Mouse (Mus musculus) kidney, embryonic 14.5 days (tissue): ENCODE measurements around the gene Fbn1. TPM values are rescaled to one million over a fixed set of nuclear protein-coding genes. Genes with fewer than 3 reads are reported as not detected.

Experiments used
- ATAC-seq: fragments of 200-750 bp; cut with Nextera tagmentation; 2 replicates; pipeline ENCODE4 v1.8.0; 2017; ENCODE audit warnings: moderate number of reproducible peaks, mild to moderate bottlenecking, moderate TSS enrichment, moderate library complexity; ENCODE audit not compliant: low FRiP score, low TSS enrichment
- H3K27ac ChIP-seq: fragments of 300-500 bp; sonication (generic); 2 replicates; pipeline ENCODE4 v1.5.1; 2014; ENCODE audit warnings: low read depth, mild to moderate bottlenecking, low read length, moderate library complexity, mixed read lengths
- H3K27me3 ChIP-seq: fragments of 300-500 bp; sonication (generic); 2 replicates; pipeline ENCODE4 v1.6.1; 2014; ENCODE audit warnings: mild to moderate bottlenecking, low read length; ENCODE audit not compliant: control insufficient read depth, insufficient read depth
- H3K36me3 ChIP-seq: fragments of 300-500 bp; sonication (generic); 2 replicates; pipeline ENCODE4 v1.6.1; 2014; ENCODE audit warnings: low read length, mixed read lengths; ENCODE audit not compliant: control insufficient read depth, insufficient read depth
- H3K4me1 ChIP-seq: fragments of 300-500 bp; sonication (generic); 2 replicates; pipeline ENCODE4 v1.6.1; 2014; ENCODE audit warnings: low read length, mixed read lengths; ENCODE audit not compliant: control insufficient read depth, insufficient read depth
- H3K4me2 ChIP-seq: fragments of 300-500 bp; sonication (generic); replicated peaks from 2 replicates; pipeline ENCODE4 v1.6.1; 2014; ENCODE audit warnings: low read depth, mild to moderate bottlenecking, low read length
- H3K4me3 ChIP-seq: fragments of 300-500 bp; sonication (generic); 2 replicates; pipeline ENCODE4 v1.5.1; 2014; ENCODE audit warnings: mild to moderate bottlenecking, low read length
- H3K9ac ChIP-seq: fragments of 300-500 bp; sonication (generic); 2 replicates; pipeline ENCODE4 v1.6.1; 2014; ENCODE audit warnings: low read depth, mild to moderate bottlenecking, low read length, moderate library complexity
- H3K9me3 ChIP-seq: fragments of 300-500 bp; sonication (generic); 2 replicates; pipeline ENCODE4 v1.6.1; 2016; ENCODE audit warnings: low read length; ENCODE audit not compliant: control insufficient read depth
- WGBS: fragments of 180-500 bp; shearing (Covaris S2); extraction: QIAGEN DNeasy Blood & Tissue Kit; methylation state at CpG from one replicate; pipeline ENCODE4 v1.1.7; 2014; 5-methylcytosine and 5-hydroxymethylcytosine counted together
- polyA plus RNA-seq: library from polyadenylated mRNA; unstranded; fragments of >200 nt; fragmentation: Nextera tagmentation; extraction: Ambion mirVana; gene quantifications from 2 replicates; pipeline ENCODE4 v1.2.1, GENCODE M21; 2014

The Fbn1 gene
- polyA plus RNA-seq, 1 experiment from 2014 or later = 19.8 TPM

GRCm38 (mm10) chr2:125506316-125507054 lies 1.3 kb downstream of the Fbn1 start:
- WGBS = under 1% methylated on average over 37 of the region's 37 CpGs
- H3K9me3 ChIP-seq = no peaks in the 10 kb centered on the region
- H3K4me1 ChIP-seq = no peaks in the 10 kb centered on the region
- peak; percentile 92 for ATAC-seq
- peak overlapping the region; percentile 77 for H3K9ac ChIP-seq
- H3K27me3 ChIP-seq = peaks cover 4% of the 10 kb centered on the region; the same call in 1 of the 2 replicates
- H3K4me3 ChIP-seq = peak overlapping the region; percentile 70
- H3K27ac ChIP-seq = peak overlapping the region; percentile 73; the same call in 1 of the 2 replicates
- H3K4me2 ChIP-seq = peak overlapping the region; percentile 94
- no peaks in the 10 kb centered on the region for H3K36me3 ChIP-seq

GRCm38 (mm10) chr2:125505746-125506315 lies 2.0 kb downstream of the Fbn1 start:
- Histone ChIP-seq H3K27ac (peak overlapping the region; percentile 73; the same call in 1 of the 2 replicates), H3K9me3 (no peaks in the 10 kb centered on the region), H3K27me3 (peaks cover 4% of the 10 kb centered on the region; the same call in 1 of the 2 replicates), H3K4me2 (peak overlapping the region; percentile 94), H3K9ac (peak overlapping the region; percentile 77), H3K4me1 (no peaks in the 10 kb centered on the region), H3K4me3 (peak overlapping the region; percentile 70), H3K36me3 (no peaks in the 10 kb centered on the region)
- peak; percentile 77 for ATAC-seq
- 0% methylated on average over 48 of the region's 48 CpGs for WGBS

GRCm38 (mm10) chr2:125505006-125505745 lies 2.6 kb downstream of the Fbn1 start, which contains the start of gene Gm9913:
Gene Gm9913, plus strand, starts transcription at chr2:125505089.
- peak; percentile 44 for ATAC-seq
- Histone ChIP-seq H3K9ac (peak within 1 kb of the TSS; percentile 77), H3K4me2 (peak within 1 kb of the TSS; percentile 94), H3K27ac (peak within 1 kb of the TSS; percentile 73; the same call in 1 of the 2 replicates), H3K9me3 (no peaks in the 10 kb centered on the region), H3K27me3 (peaks cover 4% of the 10 kb centered on the region; the same call in 1 of the 2 replicates), H3K4me3 (peak within 1 kb of the TSS; percentile 70), H3K36me3 (no peaks in the 10 kb centered on the region), H3K4me1 (no peaks in the 10 kb centered on the region)
- WGBS = under 1% methylated on average over 40 of the region's 45 CpGs

GRCm38 (mm10) chr2:125501526-125501925 lies 6.3 kb downstream of the Fbn1 start:
- H3K36me3 ChIP-seq = no peaks in the 10 kb centered on the region

GRCm38 (mm10) chr2:125498216-125498615 lies 9.6 kb downstream of the Fbn1 start:
- no peaks in the 10 kb centered on the region for H3K4me1 ChIP-seq
- H3K4me2 ChIP-seq = no peak overlapping the region
- no peaks in the 10 kb centered on the region for H3K27me3 ChIP-seq
- no peak overlapping the region for H3K4me3 ChIP-seq
- WGBS = 93% methylated on average over 7 of the region's 7 CpGs
- no peaks in the 10 kb centered on the region for H3K36me3 ChIP-seq
- H3K9me3 ChIP-seq = no peaks in the 10 kb centered on the region
- H3K9ac ChIP-seq = no peak overlapping the region
- no peak for ATAC-seq
- no peak overlapping the region for H3K27ac ChIP-seq

More at GRCm38 (mm10) chr2:125501526-125501925, 6.3 kb downstream of the Fbn1 start:
- 0 out of 2 replicates have a peak, but pooled peaks cover 4% of the 10 kb centered on the region for H3K27me3 ChIP-seq
- no peak for ATAC-seq
- no peak overlapping the region for H3K4me3 ChIP-seq
- no peaks in the 10 kb centered on the region for H3K9me3 ChIP-seq
- H3K9ac ChIP-seq = no peak overlapping the region
- H3K27ac ChIP-seq = no peak overlapping the region
- no peak overlapping the region for H3K4me2 ChIP-seq
- H3K4me1 ChIP-seq = no peaks in the 10 kb centered on the region

GRCm38 (mm10) chr2:125496696-125497095 lies 11.1 kb downstream of the Fbn1 start:
- WGBS = 92% methylated on average over 5 of the region's 5 CpGs

GRCm38 (mm10) chr2:125494831-125495812 lies 12.7 kb downstream of the Fbn1 start:
- no peaks in the 10 kb centered on the region for H3K27me3 ChIP-seq
- no peak overlapping the region for H3K4me3 ChIP-seq
- no peak overlapping the region for H3K9ac ChIP-seq
- no peak for ATAC-seq
- no peaks in the 10 kb centered on the region for H3K4me1 ChIP-seq
- no peak overlapping the region for H3K4me2 ChIP-seq
- no peaks in the 10 kb centered on the region for H3K36me3 ChIP-seq
- no peak overlapping the region for H3K27ac ChIP-seq
- WGBS = 81% methylated on average over 20 of the region's 20 CpGs
- H3K9me3 ChIP-seq = no peaks in the 10 kb centered on the region

More at GRCm38 (mm10) chr2:125496696-125497095, 11.1 kb downstream of the Fbn1 start:
- Histone ChIP-seq H3K36me3 (no peaks in the 10 kb centered on the region), H3K4me1 (no peaks in the 10 kb centered on the region), H3K4me3 (no peak overlapping the region), H3K9ac (no peak overlapping the region), H3K9me3 (no peaks in the 10 kb centered on the region), H3K27ac (no peak overlapping the region), H3K4me2 (no peak overlapping the region), H3K27me3 (no peaks in the 10 kb centered on the region)
- ATAC-seq = no peak

- Histone ChIP-seq H3K27ac (no peak overlapping the region), H3K4me2 (no peak overlapping the region), H3K4me3 (no peak overlapping the region), H3K9ac (no peak overlapping the region), H3K4me1 (no peaks in the 10 kb centered on the region), H3K36me3 (no peaks in the 10 kb centered on the region), H3K27me3 (no peaks in the 10 kb centered on the region), H3K9me3 (no peaks in the 10 kb centered on the region)
- 97% methylated on average over 2 of the region's 2 CpGs for WGBS
- ATAC-seq = no peak
These were observed 13.5 kb downstream of the Fbn1 start for GRCm38 (mm10) chr2:125494291-125494690.
